Mouse (Mus musculus) cortical plate, adult 2 months (tissue): ENCODE results near the gene 4933427D14Rik.

ENCODE experiments used
- CTCF ChIP-seq: fragments of 200-500 bp; IDR thresholded peaks from 2 replicates; pipeline ENCODE4 v1.5.1; 2011; ENCODE audit warnings: mild to moderate bottlenecking, control low read depth, low read length; ENCODE audit not compliant: insufficient read depth; ENCODE audit errors: extremely low read depth
- POLR2A ChIP-seq: fragments of 200-500 bp; IDR thresholded peaks from 2 replicates; pipeline ENCODE4 v1.6.1; 2011; ENCODE audit warnings: mild to moderate bottlenecking, low read length, control low read depth; ENCODE audit not compliant: insufficient read depth; ENCODE audit errors: extremely low read depth

DNA sequence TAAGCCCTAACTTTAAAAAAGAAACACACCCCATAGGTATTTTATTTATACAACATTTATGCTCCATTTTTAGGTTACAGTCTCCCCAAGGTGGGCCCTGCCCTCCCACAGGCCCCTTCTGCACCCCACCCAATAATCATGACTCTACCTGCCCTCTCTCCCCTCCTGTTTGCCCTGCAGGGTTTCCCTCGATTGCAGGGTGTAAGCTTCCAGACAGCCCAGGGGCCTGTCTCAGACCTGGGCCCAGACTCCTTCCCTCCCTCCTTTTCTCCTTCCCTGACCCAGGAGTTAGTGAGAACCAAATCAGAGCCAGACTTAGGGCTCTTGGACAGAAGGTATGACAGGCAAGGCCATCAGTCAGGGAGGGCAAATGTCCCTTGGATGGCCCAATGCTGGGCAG, 25.7 kb upstream of the 4933427D14Rik start:
- TF ChIP-seq CTCF (no peak), POLR2A (no peak)
